Mouse (Mus musculus) ES-Bruce4 (cell line): Measurements from ENCODE around the gene Pex26. TPM values are rescaled to one million over a fixed set of nuclear protein-coding genes. Genes with fewer than 3 reads are reported as not detected.

Experiments used
- H3K27ac ChIP-seq: 2 replicates; pipeline ENCODE4 v1.5.1; 2012; ENCODE audit warnings: low read length, inconsistent platforms; ENCODE audit not compliant: insufficient read depth
- H3K27me3 ChIP-seq: 2 replicates; pipeline ENCODE4 v1.6.1; 2012; ENCODE audit warnings: mild to moderate bottlenecking, low read length, inconsistent platforms; ENCODE audit not compliant: control insufficient read depth, poor library complexity, insufficient read depth, severe bottlenecking
- H3K36me3 ChIP-seq: 2 replicates; pipeline ENCODE4 v1.6.1; 2012; ENCODE audit warnings: inconsistent platforms, mild to moderate bottlenecking, low read length, moderate library complexity; ENCODE audit not compliant: control insufficient read depth, poor library complexity, insufficient read depth, severe bottlenecking
- H3K4me1 ChIP-seq: one replicate; pipeline ENCODE4 v1.8.1; 2011; ENCODE audit warnings: low read length; ENCODE audit not compliant: control insufficient read depth, insufficient read depth
- H3K4me3 ChIP-seq: 2 replicates; pipeline ENCODE4 v1.5.1; 2011; ENCODE audit warnings: low read depth, mild to moderate bottlenecking, low read length
- H3K9ac ChIP-seq: 2 replicates; pipeline ENCODE4 v1.6.1; 2012; ENCODE audit warnings: low read depth, mild to moderate bottlenecking, inconsistent platforms; ENCODE audit not compliant: poor library complexity, severe bottlenecking
- H3K9me3 ChIP-seq: replicated peaks from 2 replicates; pipeline ENCODE4 v1.6.1; 2012; ENCODE audit warnings: mild to moderate bottlenecking, low read length, inconsistent platforms; ENCODE audit not compliant: control insufficient read depth, poor library complexity, insufficient read depth, severe bottlenecking
- CTCF ChIP-seq: IDR thresholded peaks from one replicate; pipeline ENCODE4 v1.8.1; 2011; ENCODE audit warnings: low read depth, low read length
- EP300 ChIP-seq: IDR thresholded peaks from 2 replicates; pipeline ENCODE4 v1.6.1; 2011; ENCODE audit warnings: low read depth, low read length; ENCODE audit not compliant: insufficient read depth
- POLR2A ChIP-seq: IDR thresholded peaks from one replicate; pipeline ENCODE4 v1.8.1; 2011; ENCODE audit warnings: low read length; ENCODE audit not compliant: insufficient read depth
- polyA plus RNA-seq: library from polyadenylated mRNA; stranded (reverse); fragments of >200 nt; gene quantifications from 2 replicates; pipeline ENCODE4 v1.2.4, GENCODE M21; 2011; ENCODE audit warnings: low read depth; ENCODE audit not compliant: missing spikeins, insufficient read depth, insufficient read length

Pex26 gene
- polyA plus RNA-seq, 1 experiment: 10.7 TPM

DNA sequence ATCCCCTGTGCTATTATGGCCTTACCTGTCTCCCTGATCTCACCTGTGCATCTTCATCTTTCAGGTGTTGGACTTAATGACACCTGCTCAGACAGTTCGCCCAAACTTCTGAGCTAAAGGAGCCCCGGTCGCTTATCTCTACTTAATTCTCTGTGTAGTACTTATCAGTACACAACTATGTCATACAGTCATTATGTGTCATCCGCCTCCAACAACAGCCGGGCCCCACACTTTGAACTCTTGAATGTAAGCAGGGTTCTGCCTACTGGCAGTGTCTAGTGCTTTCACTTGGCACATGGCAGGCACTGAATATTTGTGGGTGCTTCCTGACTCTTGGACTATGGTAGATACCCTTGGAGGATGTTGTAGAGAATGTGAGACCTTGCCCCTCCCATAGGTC, 23.9 kb upstream of the Pex26 start:
- Histone ChIP-seq H3K27ac (no peak overlapping the region), H3K4me3 (no peak overlapping the region), H3K27me3 (no peaks in the 10 kb centered on the region), H3K9ac (no peak overlapping the region), H3K9me3 (no peaks in the 10 kb centered on the region), H3K36me3 (no peaks in the 10 kb centered on the region), H3K4me1 (peaks cover 2% of the 10 kb centered on the region)
- TF ChIP-seq CTCF (no peak), POLR2A (no peak), EP300 (no peak)

- Histone ChIP-seq H3K4me1 (peaks cover 2% of the 10 kb centered on the region), H3K27ac (no peak overlapping the region), H3K27me3 (no peaks in the 10 kb centered on the region), H3K9ac (no peak overlapping the region), H3K36me3 (no peaks in the 10 kb centered on the region), H3K4me3 (no peak overlapping the region), H3K9me3 (no peaks in the 10 kb centered on the region)
- TF ChIP-seq EP300 (no peak), POLR2A (no peak), CTCF (no peak)
These were observed 23.3 kb upstream of the Pex26 start for GRCm38 (mm10) chr6:121160126-121160525.

DNA sequence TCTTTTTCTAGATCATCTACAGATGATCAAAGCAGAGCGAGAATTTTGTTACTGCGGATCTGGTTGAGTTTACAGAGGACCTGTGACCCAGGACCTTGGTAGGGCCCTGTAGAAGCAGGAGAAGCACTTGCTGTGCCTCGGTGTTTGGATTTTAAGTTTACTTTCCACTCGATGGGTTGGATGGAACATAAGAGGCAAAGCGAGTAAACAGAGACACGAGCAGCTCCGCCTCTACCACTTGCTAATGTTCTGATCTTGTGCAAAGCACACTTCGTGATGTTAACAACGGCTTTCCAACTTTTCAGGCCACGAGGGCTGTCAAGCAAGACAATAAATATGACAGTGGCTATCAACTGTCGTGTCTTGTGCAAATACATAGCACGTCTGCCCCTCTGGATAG, 20.9 kb upstream of the Pex26 start:
- no peak for TF ChIP-seq POLR2A
- TF ChIP-seq CTCF: no peak
- no peak for TF ChIP-seq EP300
- no peaks in the 10 kb centered on the region for H3K27me3 ChIP-seq
- H3K27ac ChIP-seq: no peak overlapping the region
- H3K4me3 ChIP-seq: no peak overlapping the region
- no peak overlapping the region for H3K9ac ChIP-seq
- no peaks in the 10 kb centered on the region for H3K36me3 ChIP-seq
- H3K9me3 ChIP-seq: no peaks in the 10 kb centered on the region
- no peaks in the 10 kb centered on the region for H3K4me1 ChIP-seq

GRCm38 (mm10) chr6:121166098-121166552, 17.3 kb upstream of the Pex26 start:
- H3K9me3 ChIP-seq: no peaks in the 10 kb centered on the region
- H3K9ac ChIP-seq: no peak overlapping the region
- TF ChIP-seq POLR2A: no peak
- H3K4me1 ChIP-seq: no peaks in the 10 kb centered on the region
- H3K4me3 ChIP-seq: no peak overlapping the region
- H3K27me3 ChIP-seq: no peaks in the 10 kb centered on the region
- no peaks in the 10 kb centered on the region for H3K36me3 ChIP-seq
- no peak overlapping the region for H3K27ac ChIP-seq

- TF ChIP-seq CTCF (no peak), EP300 (no peak), POLR2A (no peak)
- H3K27ac ChIP-seq: no peak overlapping the region
- no peaks in the 10 kb centered on the region for H3K27me3 ChIP-seq
- H3K4me3 ChIP-seq: no peak overlapping the region
- no peak overlapping the region for H3K9ac ChIP-seq
- H3K4me1 ChIP-seq: no peaks in the 10 kb centered on the region
- H3K36me3 ChIP-seq: no peaks in the 10 kb centered on the region
- H3K9me3 ChIP-seq: no peaks in the 10 kb centered on the region
These were observed 16.0 kb upstream of the Pex26 start for GRCm38 (mm10) chr6:121167381-121167975.

DNA sequence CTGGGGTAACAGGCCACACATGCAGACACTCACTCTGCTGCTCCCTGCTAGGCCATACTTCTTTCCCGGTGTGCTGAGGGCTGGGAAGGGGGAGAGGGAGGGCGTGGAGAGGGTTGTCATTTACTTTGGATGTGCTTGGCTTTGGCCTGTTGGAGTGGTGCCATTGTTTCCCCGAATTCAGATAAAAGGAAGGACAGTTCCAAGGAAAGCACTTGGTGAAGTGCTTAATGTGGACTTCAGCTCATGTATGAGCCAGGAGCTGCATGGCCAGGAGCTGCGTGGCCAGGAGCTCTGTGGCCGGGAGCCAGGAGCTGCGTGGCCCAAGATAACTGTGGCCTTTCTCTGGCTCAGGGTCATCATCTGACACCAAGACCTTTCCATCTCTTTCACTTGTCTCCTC, 12.4 kb upstream of the Pex26 start:
- H3K9me3 ChIP-seq: no peaks in the 10 kb centered on the region
- no peaks in the 10 kb centered on the region for H3K4me1 ChIP-seq
- no peaks in the 10 kb centered on the region for H3K36me3 ChIP-seq
- no peak overlapping the region for H3K9ac ChIP-seq
- no peak overlapping the region for H3K4me3 ChIP-seq
- H3K27ac ChIP-seq: no peak overlapping the region
- TF ChIP-seq CTCF (no peak), POLR2A (no peak)
- H3K27me3 ChIP-seq: no peaks in the 10 kb centered on the region
